Mouse (Mus musculus) thymus, postnatal 36 days (tissue): ENCODE data around the gene Pm20d2.

ENCODE experiments used
- DNase-seq, 2 experiments: peaks; one replicate each; pipeline ENCODE4 v3.0.0; 2022; ENCODE audit warnings: mixed read lengths in 2 of 2

Pm20d2 gene

DNA sequence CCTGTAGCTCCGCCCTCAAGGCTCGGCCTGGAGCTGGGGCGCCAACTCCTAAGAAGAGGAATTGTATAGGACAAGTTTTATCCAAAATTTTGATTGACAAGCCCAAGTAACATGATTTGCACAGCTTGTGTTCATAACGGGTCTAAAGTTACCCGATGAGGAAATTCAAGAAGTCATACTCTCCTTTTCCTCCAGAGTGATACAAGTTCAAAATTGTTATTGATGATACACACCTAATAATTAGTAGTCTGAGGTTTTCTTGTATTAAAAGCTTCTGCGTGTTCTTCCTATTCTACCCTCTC lies at the start of gene Pm20d2:
TSS of gene Pm20d2 (minus strand) at position 3 of the 302 bp plus-strand sequence.
- DNase-seq = no peak

DNA sequence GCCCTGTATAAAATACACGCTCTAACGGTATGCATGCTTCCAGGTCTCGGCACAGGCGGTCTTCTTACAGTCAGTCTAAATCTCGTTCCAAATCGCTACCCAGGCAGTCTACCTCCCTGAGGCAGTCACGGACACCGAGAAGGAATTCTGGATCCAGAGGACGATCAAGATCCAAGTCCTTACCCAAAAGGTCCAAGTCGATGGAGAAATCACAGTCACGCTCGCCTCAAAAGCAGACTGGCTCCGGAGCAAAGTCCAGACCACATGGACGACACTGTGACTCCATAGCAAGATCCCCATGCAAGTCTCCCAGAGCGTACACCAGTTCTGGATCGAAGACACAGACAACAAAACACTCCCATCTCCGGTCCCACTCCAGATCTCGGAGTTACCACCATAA lies 41.3 kb upstream of the Pm20d2 start:
- DNase-seq = no peak

DNA sequence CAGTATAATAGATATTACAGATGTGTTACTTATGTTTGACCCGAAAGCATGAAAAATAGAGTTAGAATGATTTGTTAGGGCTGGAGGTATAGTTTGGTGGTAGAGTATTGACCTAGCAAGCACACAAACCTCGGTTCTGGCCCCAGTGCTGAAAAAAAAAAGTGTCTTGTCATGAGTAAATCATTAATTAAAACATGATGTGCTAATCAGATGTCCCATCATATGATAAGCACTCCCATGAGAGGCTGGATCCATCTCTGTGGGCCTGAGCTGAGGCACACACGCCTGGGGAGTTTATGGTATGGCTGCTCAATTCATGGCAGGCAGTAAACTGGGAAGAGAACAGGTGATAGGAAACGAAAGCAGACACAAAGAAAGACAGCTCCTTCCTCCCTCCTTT lies 40.1 kb upstream of the Pm20d2 start:
- DNase-seq = no peak

DNA sequence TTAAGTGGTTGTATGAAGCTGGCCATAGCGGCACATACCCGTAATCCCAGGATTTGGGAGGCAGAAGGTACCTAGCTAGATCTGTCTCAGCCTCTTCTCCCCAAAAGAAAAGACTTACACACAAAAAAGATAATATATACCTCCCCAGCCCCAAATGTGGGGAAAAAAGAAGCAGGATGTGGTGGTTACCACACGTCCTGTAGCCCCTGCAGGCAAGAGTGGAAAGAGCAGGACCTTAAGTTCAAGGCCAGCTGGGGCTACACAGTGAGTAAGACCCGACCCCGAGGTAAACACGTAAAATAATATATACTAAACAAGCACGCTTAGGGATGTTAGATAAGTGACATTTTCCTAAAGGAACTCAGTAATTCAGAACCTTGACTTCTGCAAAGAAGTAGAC lies 37.6 kb upstream of the Pm20d2 start:
- DNase-seq = peak in 1 of 2 experiments; percentile 29

DNA sequence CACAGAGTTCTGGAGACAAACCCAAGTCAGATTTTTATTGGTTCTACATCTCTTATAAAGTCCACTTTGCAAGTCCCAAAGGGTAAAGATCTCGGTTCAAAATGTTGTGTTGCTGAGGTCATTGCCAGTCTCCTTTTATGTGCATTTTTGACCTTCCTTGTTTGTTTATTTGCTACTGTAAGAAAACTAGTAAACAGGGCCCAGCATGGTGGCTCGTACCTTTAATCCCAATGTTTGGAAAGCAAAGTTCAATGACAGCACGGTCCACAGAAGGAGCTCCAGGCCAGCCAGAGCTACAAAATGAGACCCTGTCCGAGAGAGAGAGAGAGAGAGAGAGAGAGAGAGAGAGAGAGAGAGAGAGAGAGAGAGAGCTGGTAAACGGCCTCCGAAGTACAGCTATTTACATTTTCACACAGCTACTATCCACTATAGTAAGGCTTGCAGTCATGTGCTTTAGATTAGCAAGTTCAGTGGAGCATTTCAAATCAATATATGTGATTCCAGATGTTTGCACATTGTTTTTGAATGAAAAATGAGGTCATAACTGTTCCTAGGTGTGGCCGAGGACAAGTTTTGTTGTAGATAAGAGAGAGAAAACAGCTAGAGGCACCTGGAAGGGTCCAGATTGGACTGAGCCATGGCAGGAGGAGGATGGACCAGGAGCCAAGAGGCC lies 34.6 kb upstream of the Pm20d2 start:
- no peak for DNase-seq

DNA sequence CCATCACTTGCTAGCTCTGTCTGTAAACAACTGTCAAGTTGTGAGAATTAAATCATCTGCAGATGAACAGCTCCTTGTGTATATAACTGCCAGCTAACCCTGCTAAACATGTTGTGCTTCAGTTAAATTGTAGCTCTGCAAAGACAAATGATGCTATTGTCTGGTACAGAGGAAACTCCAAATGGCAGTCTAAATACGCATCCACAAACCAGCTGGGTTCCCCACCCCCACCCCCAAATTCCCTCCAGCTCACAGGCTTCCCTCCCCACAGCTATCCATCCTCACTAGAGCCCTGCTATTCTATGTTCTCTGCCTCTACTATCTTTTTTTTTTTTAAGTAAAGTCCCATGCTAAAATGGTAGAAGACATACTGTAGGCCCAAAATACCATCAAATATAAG lies 32.3 kb upstream of the Pm20d2 start:
- DNase-seq = no peak

DNA sequence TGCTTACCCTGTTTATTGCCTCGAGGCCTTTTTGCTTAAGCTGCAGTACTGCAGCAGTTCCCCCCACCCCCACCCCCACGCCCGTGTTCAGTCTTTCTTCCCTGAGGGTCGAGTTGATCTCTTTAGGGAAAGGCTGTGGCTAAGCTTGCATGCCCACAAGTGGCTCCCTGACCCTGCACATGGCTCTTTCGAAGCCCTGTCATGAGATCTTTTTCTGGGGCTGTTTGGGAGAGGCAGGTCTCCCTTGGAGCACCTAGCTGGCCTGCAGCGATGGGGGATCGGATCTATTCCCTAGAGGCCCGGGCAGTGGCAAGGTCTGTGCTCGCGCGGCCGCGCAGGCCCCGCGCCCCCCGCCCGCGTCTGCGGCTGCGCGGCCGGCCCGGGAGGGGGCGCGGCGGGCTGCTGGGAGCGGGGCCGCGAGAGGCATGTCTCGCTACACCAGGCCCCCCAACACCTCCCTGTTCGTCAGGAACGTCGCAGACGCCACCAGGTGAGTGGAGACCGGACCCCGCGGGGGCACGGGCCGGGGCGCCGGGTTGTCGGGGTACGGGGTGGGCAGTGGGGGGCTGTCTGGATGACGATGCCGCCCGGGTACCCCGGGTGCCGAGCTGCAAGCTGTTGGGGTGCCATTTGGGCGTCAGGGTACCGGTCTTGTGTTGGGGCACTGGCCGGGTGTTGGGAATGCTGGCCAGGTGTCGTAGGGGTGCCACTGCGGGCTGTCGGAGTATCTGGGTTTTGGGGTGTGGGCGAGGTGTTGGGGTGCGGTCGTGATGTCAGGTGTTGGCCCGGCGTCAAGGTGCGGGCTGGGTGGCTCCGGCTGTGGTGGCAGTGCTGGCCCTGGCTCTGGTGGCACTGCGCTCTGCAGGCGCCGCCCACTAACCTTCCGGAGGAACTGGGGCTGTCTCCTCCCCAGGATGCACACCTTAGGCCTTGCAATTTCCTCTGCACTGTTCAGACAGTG lies 19.6 kb upstream of the Pm20d2 start, which contains the start of gene Srsf12:
TSS of gene Srsf12 (plus strand) at position 111 of the 961 bp plus-strand sequence.
- peak; percentile 52 to 65 for DNase-seq

DNA sequence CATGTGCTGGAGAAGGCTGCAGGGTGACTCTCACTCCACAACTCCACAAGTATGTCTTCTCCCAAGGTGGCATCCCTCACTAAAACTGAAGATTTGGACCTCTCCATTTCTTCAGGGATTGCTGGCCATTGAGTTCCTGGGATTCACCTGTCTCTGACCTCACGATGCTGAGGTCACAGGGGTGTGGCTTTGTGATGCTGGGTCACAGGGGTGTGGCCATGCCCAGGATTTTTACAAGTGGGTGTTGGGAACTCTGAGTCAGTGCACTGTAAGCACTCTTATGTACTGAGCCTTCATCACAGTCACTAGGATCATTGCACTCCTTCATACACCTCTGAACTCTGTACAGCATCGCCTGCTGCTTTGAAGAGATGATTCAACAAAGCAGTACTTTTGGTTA lies 18.0 kb upstream of the Pm20d2 start:
- no peak for DNase-seq

DNA sequence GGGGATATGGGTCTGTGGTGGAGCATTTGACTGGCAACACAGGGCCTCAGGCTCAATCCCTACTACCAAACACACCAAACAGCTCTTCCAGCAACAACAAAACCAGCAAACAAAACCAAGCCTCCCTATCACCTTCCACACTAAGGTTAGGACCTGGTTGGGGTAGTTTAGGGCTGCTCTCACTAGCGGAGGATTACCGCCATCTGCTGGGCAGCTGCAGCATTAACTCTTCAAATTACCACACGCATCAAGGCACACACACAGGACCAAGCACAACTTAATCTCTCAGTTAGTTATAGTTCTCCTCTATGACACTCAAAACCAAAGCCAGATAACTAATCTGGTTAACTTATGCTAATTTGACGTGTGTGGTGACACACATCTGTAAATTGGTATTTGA lies 15.1 kb upstream of the Pm20d2 start:
- peak; percentile 45 to 56 for DNase-seq

DNA sequence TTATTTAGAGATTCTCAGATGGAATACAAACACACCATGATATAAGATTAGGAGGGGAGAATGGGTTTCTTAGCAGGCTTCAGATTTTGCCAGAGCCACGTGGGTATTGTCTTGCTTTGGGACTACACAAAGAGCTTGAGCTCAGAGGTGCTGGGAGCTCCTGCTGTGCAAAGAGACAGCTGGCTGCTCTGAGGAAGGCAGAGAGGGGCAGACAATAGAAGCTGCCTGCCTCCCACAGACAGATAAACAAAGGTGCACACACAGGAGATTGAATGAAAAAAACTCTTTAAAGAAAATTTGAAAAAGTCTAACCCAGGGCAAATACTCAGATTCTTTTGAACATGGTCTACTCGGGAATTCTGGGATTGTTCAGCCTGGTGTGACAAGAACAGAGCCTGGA lies 8.6 kb upstream of the Pm20d2 start:
- no peak for DNase-seq

DNA sequence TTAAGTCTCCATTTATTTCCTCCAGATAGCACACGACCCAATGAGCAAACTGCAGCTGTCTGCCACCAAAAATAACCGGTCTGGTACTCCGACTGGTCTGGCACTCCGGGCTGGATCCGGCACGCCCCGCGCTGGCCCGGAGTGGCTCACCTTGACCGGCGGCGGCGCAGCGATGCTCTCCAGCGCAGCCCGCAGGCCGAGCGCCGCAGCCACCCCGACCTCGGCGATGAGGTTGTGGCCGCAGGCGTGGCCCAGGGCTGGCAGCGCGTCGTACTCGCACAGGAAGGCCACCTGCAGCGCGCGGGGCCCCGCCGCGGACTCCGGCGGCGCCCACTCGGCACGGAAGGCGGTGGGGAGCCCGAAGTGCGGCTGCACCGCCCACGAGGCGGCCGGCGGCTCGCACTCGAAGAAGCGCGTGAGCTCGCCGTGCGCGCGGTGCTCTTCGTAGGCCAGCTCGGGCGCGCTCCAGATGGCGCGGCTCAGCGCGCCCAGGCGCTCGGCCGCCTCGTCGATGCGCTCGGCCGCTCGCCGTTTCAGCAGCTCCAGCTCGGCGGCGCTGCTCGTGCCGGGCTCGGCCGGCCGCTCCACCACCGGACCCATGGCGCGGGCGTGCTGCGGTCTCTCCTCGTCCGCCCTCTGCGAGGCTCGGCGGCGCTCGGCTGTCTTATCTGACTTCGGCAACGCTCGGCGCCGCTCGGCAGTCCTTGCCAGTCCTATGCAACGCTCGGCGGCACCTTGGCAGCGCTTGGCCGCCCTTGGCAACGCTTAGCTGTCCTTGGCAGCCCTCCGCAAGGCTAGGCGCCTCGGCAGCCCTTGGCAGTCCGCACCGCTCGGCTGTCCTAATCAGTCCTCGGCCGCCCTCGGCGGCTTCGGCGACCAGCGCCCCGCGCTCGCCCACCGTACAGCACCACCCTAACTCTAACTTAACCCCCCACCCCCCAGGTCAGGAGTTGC lies 479 bp downstream of the Pm20d2 start:
- peak; percentile 43 to 46 for DNase-seq

DNA sequence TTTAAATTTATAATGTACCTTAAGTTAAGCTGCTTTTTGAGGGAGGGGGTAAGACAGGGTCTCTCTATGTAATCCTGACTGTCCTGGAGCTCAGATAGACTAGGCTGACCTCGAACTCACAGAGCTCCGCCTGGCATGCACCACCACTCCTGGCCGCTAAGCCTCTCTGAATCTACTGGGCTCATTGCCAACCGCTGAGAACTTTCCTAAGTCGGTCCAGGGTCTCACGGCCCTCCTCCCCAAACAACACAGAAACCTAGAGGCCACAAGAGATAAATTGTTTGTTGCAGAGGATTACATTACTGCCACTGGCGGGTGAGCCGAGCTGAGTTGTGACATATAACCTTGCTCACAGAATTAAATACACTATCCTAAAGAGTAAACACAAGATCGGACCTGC lies 1.4 kb downstream of the Pm20d2 start:
- DNase-seq = no peak

DNA sequence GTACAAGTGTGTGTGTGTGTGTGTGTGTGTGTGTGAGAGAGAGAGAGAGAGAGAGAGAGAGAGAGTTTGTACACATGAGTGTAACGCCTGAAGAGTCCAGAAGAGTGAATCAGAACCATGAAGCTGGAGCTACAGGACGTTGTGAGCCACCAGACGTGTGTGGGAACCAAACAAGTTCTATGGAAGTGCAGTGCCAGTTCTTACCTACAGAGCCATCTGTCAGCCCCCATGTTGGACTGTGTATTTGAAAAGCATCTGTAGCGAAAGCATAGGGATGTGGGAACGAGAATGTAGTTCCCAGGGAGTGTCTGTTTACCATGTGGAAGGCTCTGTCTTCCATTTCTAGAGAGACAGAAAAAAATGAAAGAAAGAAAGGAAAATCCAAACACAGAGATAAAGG lies 6.1 kb downstream of the Pm20d2 start:
- no peak for DNase-seq

DNA sequence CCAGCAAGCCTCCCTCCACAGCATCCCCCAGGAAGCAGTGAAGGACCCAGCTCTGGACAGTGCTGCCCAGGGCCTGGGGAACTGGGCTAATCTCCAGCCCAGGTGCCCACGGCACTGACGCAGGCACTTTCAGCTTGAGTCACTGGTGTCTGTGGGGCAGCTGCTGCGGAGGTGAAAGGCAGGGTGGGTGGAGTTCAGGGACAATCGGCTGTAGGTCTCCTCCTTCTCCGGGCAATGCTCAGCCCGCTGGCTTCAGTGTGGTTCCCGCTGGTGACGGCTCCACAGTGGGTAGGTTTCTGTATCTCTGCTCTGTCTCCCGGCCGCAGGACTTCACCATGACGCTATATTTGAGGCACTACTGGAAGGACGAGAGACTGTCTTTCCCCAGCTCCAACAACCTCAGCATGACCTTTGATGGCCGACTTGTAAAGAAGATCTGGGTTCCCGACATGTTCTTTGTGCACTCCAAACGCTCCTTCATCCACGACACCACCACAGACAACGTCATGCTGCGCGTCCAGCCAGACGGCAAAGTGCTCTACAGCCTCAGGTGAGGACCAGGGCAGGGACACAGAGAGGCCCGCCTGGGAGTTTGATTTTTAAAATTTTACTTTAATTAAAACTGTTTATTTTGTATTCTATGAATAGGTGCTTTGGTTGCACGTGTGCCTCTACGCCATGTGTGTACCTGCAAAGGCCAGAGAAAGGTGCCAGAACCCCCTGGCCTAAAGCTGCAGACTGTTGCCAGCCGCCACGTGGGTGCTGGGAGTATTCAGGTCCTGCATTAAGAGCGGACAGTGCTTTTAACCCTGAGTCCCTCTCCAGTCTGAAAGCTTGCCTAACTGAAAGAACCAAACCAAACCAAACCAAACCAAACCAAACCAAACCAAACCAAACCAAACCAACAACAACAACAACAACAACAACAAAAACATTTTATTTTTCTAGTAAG lies 37.2 kb downstream of the Pm20d2 start:
- DNase-seq = no peak

DNA sequence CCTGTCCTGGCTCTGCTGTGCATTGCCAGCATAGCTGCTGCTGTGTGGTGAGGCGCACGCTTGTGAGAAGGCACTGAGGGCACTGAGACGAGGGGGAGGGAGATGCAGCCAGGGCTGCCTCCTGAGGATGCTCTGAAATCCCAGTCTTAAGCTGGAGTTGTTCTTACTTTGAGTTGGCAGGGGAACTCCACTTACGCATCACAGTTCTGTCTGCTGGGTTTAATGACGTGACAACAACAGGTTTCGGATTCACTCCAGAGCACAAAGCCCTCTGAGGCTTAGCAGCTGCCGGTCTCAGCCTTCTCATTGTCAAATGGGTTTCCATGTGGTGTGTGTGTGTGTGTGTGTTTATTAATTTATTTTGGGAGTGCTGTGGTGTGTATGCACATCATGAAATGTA lies 40.4 kb downstream of the Pm20d2 start:
- DNase-seq = no peak

DNA sequence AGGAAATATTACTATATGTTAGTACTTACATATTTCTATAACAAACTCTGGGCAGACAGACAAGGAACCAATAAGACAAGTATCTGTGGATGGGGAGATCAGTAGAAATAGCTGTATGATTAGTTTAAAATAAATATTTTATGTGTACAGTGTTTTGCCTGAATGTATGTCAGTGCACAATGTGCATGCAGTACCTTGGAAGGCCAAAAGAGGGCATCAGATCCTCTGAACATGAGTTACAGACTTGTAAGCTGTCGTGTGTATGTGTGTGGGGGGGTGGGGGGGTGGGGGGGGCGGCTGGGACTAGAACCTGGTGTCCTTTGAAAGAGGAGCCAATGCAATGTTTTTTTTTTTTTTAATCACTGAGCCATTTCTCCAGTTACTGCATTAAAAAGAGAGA lies 41.7 kb downstream of the Pm20d2 start:
- peak; percentile 32 to 35 for DNase-seq

DNA sequence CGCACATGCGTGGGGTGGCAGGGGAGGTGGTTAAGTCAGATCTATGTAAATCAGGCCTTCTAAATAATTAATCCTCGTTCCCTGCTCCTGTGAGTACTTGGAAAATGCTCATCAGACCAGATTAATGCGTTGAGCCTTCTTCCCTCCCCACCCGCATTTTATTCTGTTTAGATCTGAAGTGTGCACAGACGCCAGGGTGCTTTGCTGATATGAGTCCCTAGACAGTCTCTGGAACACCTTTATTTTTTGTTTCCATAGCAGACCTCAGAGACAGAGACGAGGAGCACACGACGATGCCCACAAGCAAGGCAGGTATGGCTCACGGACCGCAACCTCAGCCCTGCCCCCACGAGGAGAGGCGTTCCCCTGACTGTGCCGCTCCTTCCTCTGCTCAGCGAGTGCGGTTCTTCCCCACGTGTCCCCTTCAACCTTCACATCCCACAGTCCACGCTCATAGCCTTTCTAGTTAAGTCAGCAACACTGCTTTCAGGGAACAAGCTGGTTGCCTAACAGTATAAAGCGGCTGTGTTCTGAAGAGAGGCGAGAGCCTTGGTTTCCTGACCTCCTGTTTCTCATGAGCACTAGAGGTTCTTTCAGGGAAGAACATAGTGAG lies 42.8 kb downstream of the Pm20d2 start:
- no peak for DNase-seq

DNA sequence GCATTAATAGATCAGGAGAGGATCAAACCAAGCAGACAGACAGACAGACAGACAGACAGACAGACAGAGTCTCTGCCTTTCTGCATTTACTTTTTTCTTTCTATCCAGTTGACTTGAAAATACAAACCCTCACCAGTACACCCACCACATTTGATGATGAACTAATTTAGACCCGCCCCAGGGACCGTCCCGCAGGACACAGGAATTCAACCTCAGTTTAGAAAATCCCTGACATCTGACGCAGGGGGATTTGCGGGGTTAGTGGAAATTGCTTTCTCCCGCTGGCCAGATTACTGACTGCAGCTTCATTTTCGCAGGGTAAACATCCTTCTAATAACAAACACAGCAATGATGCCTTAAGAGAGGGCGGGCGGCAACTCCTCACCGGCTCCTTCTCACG lies 57.3 kb downstream of the Pm20d2 start, which contains the start of gene Gabrr1:
TSS of gene Gabrr1 (plus strand) at position 301 of the 400 bp plus-strand sequence.
- DNase-seq = no peak

DNA sequence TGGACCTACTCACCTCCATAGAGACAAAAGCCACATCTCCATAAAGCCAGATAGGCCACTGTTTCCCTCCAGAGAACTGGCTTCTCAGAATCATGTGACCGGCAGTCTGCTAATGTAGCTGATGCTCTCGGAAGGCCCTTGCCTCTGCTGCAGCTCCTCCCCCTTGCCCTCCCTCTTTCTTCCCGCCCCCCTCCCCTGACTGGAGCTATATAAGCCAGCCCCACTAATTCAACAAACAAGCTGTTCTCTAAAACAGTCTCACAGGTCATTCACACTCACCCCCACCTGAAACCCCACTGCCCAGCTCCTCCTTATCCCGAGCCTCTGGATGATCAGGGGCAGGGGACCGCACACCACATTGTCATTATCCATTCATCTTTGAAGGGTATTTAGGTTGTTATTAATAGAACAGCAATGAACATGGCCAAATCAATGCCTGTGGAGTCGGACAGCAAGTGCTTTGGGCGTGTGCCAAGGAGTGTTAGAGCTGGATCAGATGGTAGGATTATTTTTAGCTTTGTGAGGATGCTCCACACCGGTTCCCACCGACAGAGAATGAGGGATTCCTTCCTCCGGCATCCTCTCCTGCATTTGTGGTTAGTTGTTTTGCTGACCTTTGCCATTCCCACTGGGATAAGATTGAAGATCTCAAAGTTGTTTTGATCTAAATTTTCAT lies 64.0 kb downstream of the Pm20d2 start:
- DNase-seq = no peak

DNA sequence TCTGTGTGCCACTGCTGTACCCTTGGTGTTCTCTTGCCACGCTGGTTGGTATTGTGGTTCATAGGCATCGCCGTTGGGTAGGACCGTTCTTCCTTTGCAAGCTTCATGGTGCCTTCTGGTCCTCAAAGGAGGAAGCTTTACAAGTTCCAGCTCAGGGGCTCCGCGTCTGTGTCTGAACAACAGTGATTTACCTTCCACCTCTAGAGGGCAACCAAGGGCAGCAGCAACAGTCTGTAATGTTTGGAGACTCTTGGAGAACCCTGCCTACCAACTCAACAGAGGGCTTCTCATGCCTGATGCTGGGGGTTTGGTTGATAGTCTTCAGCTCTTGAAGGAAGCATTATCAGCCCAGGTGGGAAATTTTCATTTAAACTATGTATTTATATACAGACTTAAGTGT lies 65.0 kb downstream of the Pm20d2 start:
- peak; percentile 44 to 49 for DNase-seq
